Mouse (Mus musculus) heart, postnatal 36 days (tissue): ENCODE results near the gene Ugt2a3. TPM values are rescaled to one million over a fixed set of nuclear protein-coding genes. Genes with fewer than 3 reads are reported as not detected.
"Not testable (repeated sequence)": the region's sequence is repeated elsewhere in the genome, so short reads cannot be mapped to it uniquely, and the experiment has no call there.

Experiments used
- DNase-seq, 2 experiments: peaks; one replicate each; pipeline ENCODE4 v3.0.0; 2021 to 2022
- intact Hi-C: fragments of 180-260 bp; cut with DNase I; formaldehyde crosslinking; loops from one replicate; pipeline ENCODE4 v1.15.1; 2025
- total RNA-seq, 2 experiments: library from RNA; stranded (reverse); gene quantifications; 2 replicates each; pipeline ENCODE4 v1.2.3; 2021

Ugt2a3 gene
- not detected for total RNA-seq

- no peak for DNase-seq
- intact Hi-C loops, result no loop called here
These were observed at the start of gene Ugt2a3 for GRCm38 (mm10) chr5:87336961-87337697. Ugt2a3 (minus strand) TSS chr5:87337195.

- intact Hi-C loops, result no loop called here
These were observed 43.2 kb upstream of the Ugt2a3 start for GRCm38 (mm10) chr5:87380234-87380633.

DNA sequence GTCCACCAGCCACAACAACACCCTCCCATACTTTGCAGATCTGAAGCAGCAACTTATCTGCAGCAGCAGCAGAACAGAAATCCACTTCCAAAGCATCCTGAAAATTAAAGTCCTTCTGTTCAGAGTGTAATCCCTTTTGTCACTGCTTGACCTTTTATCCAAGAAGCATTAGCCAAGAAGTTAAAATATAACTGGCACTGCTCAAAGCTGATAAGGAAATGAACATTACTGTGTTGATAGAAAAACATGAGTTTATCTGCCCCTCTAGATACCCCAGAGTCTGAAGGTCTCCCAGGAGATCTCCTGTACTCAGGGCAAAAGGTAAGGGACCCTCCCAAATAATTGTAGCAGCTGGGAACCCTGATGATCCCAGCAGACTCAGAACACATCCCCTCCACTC lies 42.8 kb upstream of the Ugt2a3 start:
- intact Hi-C loops, result no loop called here
- no peak for DNase-seq

More at GRCm38 (mm10) chr5:87380234-87380633, 43.2 kb upstream of the Ugt2a3 start:
- no peak for DNase-seq

DNA sequence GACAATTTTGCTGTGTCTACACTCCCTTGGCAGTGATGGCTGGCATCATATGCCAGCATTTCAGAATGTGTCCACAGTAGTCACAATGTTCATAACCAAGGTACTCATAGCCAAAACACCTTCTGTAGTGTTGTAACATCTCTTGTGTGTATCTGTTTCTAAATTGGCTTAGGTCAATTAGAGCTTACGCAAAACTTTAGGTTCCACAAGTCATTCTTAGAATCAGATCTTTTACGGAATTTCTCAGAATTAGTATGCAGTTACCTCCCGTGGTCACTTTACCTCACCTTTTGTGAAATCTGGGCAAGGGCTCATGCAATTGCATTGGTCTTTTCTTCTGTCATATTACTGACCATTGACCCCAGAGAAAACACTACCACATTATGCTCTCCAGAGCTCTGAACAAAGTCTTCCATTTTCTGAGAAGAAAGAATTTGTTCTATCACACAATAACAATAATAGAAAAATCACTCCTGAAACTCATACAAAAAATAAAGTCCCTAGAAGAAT lies 38.9 kb upstream of the Ugt2a3 start:
- intact Hi-C loops, result no loop called here
- DNase-seq, result no peak

GRCm38 (mm10) chr5:87373502-87373863 lies 36.5 kb upstream of the Ugt2a3 start:
- intact Hi-C loops, result no loop called here
- no peak for DNase-seq

DNA sequence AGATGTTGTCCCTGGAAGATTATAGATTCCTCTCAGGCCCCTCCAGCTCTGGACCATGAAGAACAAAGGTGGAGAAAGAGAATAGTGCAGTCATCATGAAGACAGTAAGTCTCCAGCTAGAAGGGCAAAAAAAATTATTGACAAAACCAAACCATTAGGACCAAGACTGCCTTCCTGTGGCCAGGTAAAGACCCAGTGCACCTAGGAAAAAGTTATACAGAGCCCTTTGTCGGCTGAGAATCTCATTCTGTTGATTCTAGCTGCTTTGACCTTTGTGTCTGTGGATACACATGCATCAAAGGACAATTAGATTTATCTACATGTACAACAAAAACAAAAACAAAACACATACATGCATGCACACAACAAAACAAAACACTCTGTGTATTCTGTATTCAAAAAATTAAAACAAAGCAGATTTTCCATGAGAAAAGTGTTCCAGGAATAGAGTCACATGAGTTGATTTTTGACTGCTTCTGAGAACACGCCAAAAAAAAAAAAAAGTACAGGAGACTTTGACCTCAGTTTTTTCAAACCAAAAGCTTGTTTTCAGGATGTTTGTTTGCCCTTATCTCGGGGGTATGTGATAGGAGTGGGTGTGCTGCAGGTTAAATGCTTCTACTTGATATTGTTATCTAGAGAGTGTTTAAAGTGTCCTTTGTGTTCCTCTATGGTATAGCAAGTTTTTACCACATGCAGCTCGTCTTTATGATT lies 36.0 kb upstream of the Ugt2a3 start:
- intact Hi-C loops, DNase-seq: not testable (repeated sequence)

DNA sequence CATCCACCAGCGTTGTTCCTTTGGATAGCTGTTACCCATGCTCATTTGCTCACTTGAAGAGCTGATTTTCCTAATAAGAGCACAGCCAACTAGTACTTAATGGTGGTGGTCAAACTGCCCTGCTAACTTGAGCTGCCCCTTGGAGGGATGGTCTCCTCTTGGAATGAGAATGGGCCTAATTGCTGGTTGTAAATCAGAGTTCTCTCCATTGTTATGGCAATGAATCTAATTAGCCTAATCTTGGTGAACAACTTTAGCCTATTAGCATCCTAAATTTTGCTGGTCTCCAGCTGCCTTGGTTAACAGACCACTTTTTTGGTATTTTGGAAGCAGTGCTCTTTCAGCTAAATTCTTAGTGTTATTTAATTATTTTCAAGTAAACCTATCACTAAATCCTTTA lies 13.4 kb upstream of the Ugt2a3 start:
- intact Hi-C loops, result no loop called here
- no peak for DNase-seq

- intact Hi-C loops, DNase-seq: not testable (repeated sequence)
These were observed 12.2 kb upstream of the Ugt2a3 start for GRCm38 (mm10) chr5:87349150-87349549.

DNA sequence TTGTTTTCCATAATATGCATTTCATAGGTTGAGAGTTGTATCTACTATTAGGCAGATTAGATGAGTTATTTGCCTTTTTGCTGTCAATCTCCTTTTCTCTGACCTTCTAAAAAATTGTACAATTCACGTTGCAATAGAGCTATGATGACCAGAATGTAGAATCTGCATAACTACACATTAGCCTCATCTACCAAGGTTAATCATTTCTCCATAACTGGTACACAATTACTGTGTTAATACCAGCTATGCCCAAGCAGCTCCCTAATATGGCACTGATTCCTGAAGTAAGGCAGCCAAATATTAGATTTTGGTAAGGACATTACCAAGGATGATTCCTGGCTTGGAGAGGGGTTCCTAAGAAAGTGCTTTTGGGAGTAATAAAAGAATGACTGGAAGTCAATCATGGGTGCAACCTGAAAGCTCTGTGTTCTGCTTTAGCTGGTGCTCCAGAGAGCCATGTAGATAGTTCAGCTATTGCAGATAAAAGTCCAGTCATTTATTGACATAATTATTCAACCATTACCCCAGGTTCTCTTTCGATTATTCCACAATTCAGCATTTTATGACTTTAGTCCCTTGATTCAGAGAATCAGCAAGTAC lies 10.6 kb upstream of the Ugt2a3 start:
- DNase-seq, intact Hi-C loops: not testable (repeated sequence)

DNA sequence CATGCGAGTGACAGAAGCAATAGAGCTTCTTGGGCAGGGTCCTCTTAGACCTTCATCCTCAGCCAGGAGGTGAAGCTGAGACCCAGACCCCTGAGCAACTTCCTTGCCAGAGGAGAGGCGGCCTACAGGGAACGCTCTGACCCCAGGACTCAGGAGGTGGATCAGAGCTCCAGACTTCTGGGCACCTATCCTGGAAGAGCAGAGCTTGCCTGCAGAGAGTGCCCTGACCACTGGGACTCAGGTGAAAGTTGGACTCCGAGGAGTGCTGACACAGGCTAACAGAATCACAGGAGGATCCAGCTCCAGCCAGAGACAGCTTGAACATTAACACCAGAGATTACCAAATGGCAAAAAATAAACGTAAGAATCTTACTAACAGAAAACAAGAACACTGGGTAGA lies 3.5 kb upstream of the Ugt2a3 start:
- no peak for DNase-seq
- intact Hi-C loops, result no loop called here

- DNase-seq, result no peak
- intact Hi-C loops, result no loop called here
These were observed 1.8 kb downstream of the Ugt2a3 start for GRCm38 (mm10) chr5:87335199-87335598.

DNA sequence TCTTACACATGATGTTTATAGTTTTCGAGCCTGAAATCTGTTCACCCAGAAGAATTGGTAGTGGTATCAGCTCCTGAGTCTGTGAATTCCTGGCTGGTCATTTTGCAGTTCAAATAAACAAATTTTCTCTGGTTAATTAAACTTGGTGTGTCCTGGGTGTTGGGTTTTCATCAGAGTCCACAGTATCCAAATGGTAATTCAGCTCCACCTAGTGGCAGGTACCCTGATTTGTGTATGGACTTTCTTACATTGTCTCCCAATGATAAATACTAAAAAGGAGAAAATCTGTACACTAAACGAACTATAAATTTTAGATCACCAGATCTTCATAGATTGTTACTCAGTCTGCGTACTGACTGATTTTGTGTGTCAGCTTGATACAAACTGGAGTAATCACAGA lies 3.4 kb downstream of the Ugt2a3 start:
- intact Hi-C loops, result no loop called here
- no peak for DNase-seq

DNA sequence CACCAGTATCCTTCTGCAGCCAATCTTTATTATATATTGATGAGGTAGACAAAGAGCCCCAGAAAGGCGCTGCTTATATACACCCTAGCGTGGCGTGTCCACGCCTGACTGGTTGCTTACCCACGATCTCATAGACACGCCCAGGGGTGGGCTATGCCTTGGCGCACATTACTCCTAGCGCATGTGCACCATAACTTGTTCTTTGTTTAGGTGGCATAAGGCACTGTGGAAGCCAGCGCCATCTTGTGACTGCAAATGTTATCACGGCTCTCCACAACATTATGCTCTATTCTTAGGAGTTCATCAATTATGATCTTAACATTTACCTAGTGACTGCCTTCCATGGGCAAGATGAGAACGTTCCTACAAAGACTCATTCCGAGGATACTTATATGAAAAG lies 25.6 kb downstream of the Ugt2a3 start:
- intact Hi-C loops, result no loop called here
- no peak for DNase-seq

- intact Hi-C loops, DNase-seq: not testable (repeated sequence)
These were observed 50.8 kb downstream of the Ugt2a3 start for GRCm38 (mm10) chr5:87286180-87286579.

GRCm38 (mm10) chr5:87275986-87276385 lies 61.0 kb downstream of the Ugt2a3 start:
- DNase-seq, intact Hi-C loops: not testable (repeated sequence)

GRCm38 (mm10) chr5:87275581-87275980 lies 61.4 kb downstream of the Ugt2a3 start:
- intact Hi-C loops, result no loop called here
- DNase-seq, result no peak

Other genes starting within 250 kb of the Ugt2a3 start
- not detected for gene Ugt2b36, start 244.6 kb downstream of the Ugt2a3 start, total RNA-seq
- gene Ugt2b5, start 196.9 kb downstream of the Ugt2a3 start, total RNA-seq, result not detected
- gene Ugt2b37, start 82.4 kb downstream of the Ugt2a3 start, total RNA-seq, result not detected
- gene Ugt2b38, start 87.0 kb upstream of the Ugt2a3 start, total RNA-seq, result not detected
- not detected for gene Ugt2a2, start 145.1 kb upstream of the Ugt2a3 start, total RNA-seq
- not detected for gene Gm43638, start 149.6 kb upstream of the Ugt2a3 start, total RNA-seq
- not detected for gene Ugt2a1, start 153.7 kb upstream of the Ugt2a3 start, total RNA-seq
- gene Sult1b1, start 201.0 kb upstream of the Ugt2a3 start, total RNA-seq, result not detected
- not detected for gene Sult1d1, start 231.8 kb upstream of the Ugt2a3 start, total RNA-seq